In genomic region chr15:90237657-90238056, GRCm38 (mm10) we compare ENCODE assay signal across 8 mouse cellular contexts. TPM values are rescaled to one million over a fixed set of nuclear protein-coding genes. Genes with fewer than 3 reads are reported as not detected.
DNase-seq lines count a peak whose midpoint lies in the region; ATAC-seq lines count a peak whose summit lies in the region.

No protein-coding gene starts in this region.

- H3K27me3 ChIP-seq in kidney, embryonic 16.5 days (ENCODE audit: insufficient read depth, low read length) = no peaks in the 10 kb centered on the region

- H3K4me1 ChIP-seq in kidney, embryonic 16.5 days (ENCODE audit: insufficient read depth, low read length) = no peaks in the 10 kb centered on the region

- H3K27ac ChIP-seq in kidney, embryonic 16.5 days (ENCODE audit: low read length) = no peak overlapping the region

- 40% methylated on average over 2 of the region's 2 CpGs for WGBS in kidney, embryonic 16.5 days

- H3K4me2 ChIP-seq in kidney, embryonic 16.5 days (replicated peaks; ENCODE audit: low read depth, low read length) = no peak overlapping the region

- peak; percentile 15 for DNase-seq in adrenal gland, postnatal 10 days
- no peak for DNase-seq in adrenal gland, adult 2 months
- DNase-seq in kidney, postnatal 14 days = peak; percentile 15
- DNase-seq in A20 (ENCODE audit: low read depth, low spot score) = peak; percentile 16
- DNase-seq in embryo, embryonic 11 days = peak; percentile 63
- no peak for DNase-seq in spleen, adult 18-20 months

- no peak overlapping the region for H3K4me3 ChIP-seq in kidney, embryonic 16.5 days (ENCODE audit: low read length)

- no peaks in the 10 kb centered on the region for H3K9me3 ChIP-seq in kidney, embryonic 16.5 days (ENCODE audit: low read length)

- no peak for ATAC-seq in kidney, embryonic 16.5 days (ENCODE audit: low FRiP score, low TSS enrichment)
- ATAC-seq in erythroid progenitor cell, adult 5-6 weeks (replicated peaks; ENCODE audit: low FRiP score, poor library complexity, severe bottlenecking) = no peak

- H3K36me3 ChIP-seq in kidney, embryonic 16.5 days (ENCODE audit: insufficient read depth, low read length) = peaks cover 7% of the 10 kb centered on the region; the same call in 1 of the 2 replicates

- H3K9ac ChIP-seq in kidney, embryonic 16.5 days (replicated peaks; ENCODE audit: low read length) = no peak overlapping the region

RNA-seq across cellular contexts. Expression of gene Alg10b, which starts 13.5 kb away (rescaled TPM):
- total RNA-seq in adrenal gland, postnatal 10 days (2021) = 10 to 100 TPM; 27.1 to 28.2 TPM
- 10 to 100 TPM; 28.4 to 29.2 TPM for total RNA-seq in adrenal gland, adult 2 months (2021)
- polyA plus RNA-seq in adrenal gland, adult 2 months (2012; rRNA removed) = 8.4 and 10.3 TPM in 2 replicates
- polyA plus RNA-seq in kidney, embryonic 16.5 days (2015; fragmentation: Nextera tagmentation; extraction: Ambion mirVana) = 37.0 and 41.0 TPM in 2 replicates
- total RNA-seq in erythroid progenitor cell, adult 5-6 weeks (2015; ENCODE audit: low replicate concordance) = 16.8 and 17.7 TPM in 2 replicates
- total RNA-seq in erythroid progenitor cell, adult 5-6 weeks (2017; ENCODE audit: low replicate concordance) = 6.9 and 8.0 TPM in 2 replicates

Comparison
In these comparisons a context has a peak if more than half of its experiments do, and no peak if none do; other contexts are left out.
1. DNase-seq: peak in adrenal gland, postnatal 10 days (single experiment), kidney, postnatal 14 days (single experiment), A20 (single experiment) and embryo, embryonic 11 days (single experiment); none in adrenal gland, adult 2 months (single experiment) and spleen, adult 18-20 months (0 of 2).